19 mouse cellular contexts compared by ENCODE assay signal in the genomic region with DNA sequence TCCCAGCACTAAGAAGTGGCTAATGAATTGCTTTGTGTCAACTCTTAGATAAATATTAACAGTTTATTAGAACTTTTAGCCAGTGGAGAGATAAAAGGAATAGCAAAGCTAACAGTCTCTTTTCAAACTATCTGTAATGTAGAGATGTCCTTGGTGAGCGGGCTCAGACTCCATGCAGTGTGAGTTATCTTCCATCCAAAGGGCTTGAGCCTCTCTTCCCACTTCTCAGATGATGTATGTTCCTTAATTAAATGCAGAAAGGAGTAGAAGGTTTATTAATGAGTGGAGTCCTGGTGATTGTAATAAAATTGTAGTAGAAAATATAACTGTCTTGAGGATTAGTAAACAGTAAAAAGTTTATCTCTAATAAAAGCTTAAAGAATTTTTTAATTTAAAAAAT.
DNase-seq lines count a peak whose midpoint lies in the region; ATAC-seq lines count a peak whose summit lies in the region.
"Had no signal": no experiment of that assay in that cellular context is flagged by ENCODE, and none has a peak within 500 bp of the region (broad histone marks: within the 10 kb centered on the region; RNA-seq: fewer than 3 reads in every experiment).

No protein-coding gene starts in this region.

- H3K4me3 ChIP-seq in neural tube, embryonic 13.5 days = no peak overlapping the region
- no peak overlapping the region for H3K4me3 ChIP-seq in neural tube, embryonic 15.5 days (replicated peaks)
- H3K4me3 ChIP-seq in neural tube, embryonic 14.5 days (ENCODE audit: low read depth, low read length) = no peak overlapping the region

- H3K4me2 ChIP-seq in neural tube, embryonic 13.5 days = no peak overlapping the region
- no peak overlapping the region for H3K4me2 ChIP-seq in neural tube, embryonic 15.5 days
- no peak overlapping the region for H3K4me2 ChIP-seq in neural tube, embryonic 14.5 days (ENCODE audit: low read depth, low read length)

- 76% methylated on average over 1 of the region's 1 CpGs for WGBS in neural tube, embryonic 13.5 days
- WGBS in neural tube, embryonic 15.5 days = 71% methylated on average over 1 of the region's 1 CpGs
- WGBS in neural tube, embryonic 14.5 days = 71% methylated on average over 1 of the region's 1 CpGs

- no peak overlapping the region for H3K27ac ChIP-seq in neural tube, embryonic 13.5 days (replicated peaks)
- H3K27ac ChIP-seq in neural tube, embryonic 15.5 days (replicated peaks) = no peak overlapping the region
- H3K27ac ChIP-seq in neural tube, embryonic 14.5 days (ENCODE audit: low read depth, low read length) = no peak overlapping the region

- ATAC-seq in neural tube, embryonic 13.5 days (ENCODE audit: low read depth) = peak; percentile 56; the same call in 1 of the 2 replicates
- ATAC-seq in neural tube, embryonic 15.5 days (ENCODE audit: low FRiP score) = no peak
- ATAC-seq in neural tube, embryonic 14.5 days (ENCODE audit: low read depth) = peak; percentile 56
- ATAC-seq: activated CD4-positive, CD25-positive, alpha-beta regulatory T cell, adult 4 months; CD4-positive, CD25-positive, alpha-beta regulatory T cell, adult 4 months; Patski had no signal

- no peaks in the 10 kb centered on the region for H3K4me1 ChIP-seq in neural tube, embryonic 13.5 days (replicated peaks)
- H3K4me1 ChIP-seq in neural tube, embryonic 15.5 days = no peaks in the 10 kb centered on the region
- H3K4me1 ChIP-seq in neural tube, embryonic 14.5 days (ENCODE audit: control insufficient read depth, insufficient read depth, low read length) = no peaks in the 10 kb centered on the region

- no peak overlapping the region for H3K9ac ChIP-seq in neural tube, embryonic 13.5 days
- H3K9ac ChIP-seq in neural tube, embryonic 15.5 days (replicated peaks) = no peak overlapping the region
- H3K9ac ChIP-seq in neural tube, embryonic 14.5 days (replicated peaks; ENCODE audit: low read depth, low read length) = no peak overlapping the region

- peaks cover 14% of the 10 kb centered on the region for H3K36me3 ChIP-seq in neural tube, embryonic 13.5 days
- no peaks in the 10 kb centered on the region for H3K36me3 ChIP-seq in neural tube, embryonic 15.5 days
- no peaks in the 10 kb centered on the region for H3K36me3 ChIP-seq in neural tube, embryonic 14.5 days (ENCODE audit: control insufficient read depth, insufficient read depth, low read length)
- H3K36me3 ChIP-seq: G1E had no signal

- no peak for DNase-seq in neural tube, embryonic 10.5 days (ENCODE audit: extremely low spot score, low spot score)
- DNase-seq: adrenal gland, adult 2 months; adrenal gland, adult 8-10 months; adrenal gland, postnatal 10 days; adrenal gland, postnatal 14 days; adrenal gland, postnatal 25 days; adrenal gland, postnatal 36 days; B cell, adult 2 months; cerebellum, adult 11 months; cerebellum, adult 11-12 months; cerebellum, adult 18-20 months had no signal

- no peaks in the 10 kb centered on the region for H3K27me3 ChIP-seq in neural tube, embryonic 13.5 days
- no peaks in the 10 kb centered on the region for H3K27me3 ChIP-seq in neural tube, embryonic 15.5 days (replicated peaks)
- no peaks in the 10 kb centered on the region for H3K27me3 ChIP-seq in neural tube, embryonic 14.5 days (ENCODE audit: control insufficient read depth, insufficient read depth, low read length)
- H3K27me3 ChIP-seq: CH12.LX had no signal

- H3K9me3 ChIP-seq in neural tube, embryonic 13.5 days = no peaks in the 10 kb centered on the region
- H3K9me3 ChIP-seq in neural tube, embryonic 15.5 days (replicated peaks) = no peaks in the 10 kb centered on the region
- H3K9me3 ChIP-seq in neural tube, embryonic 14.5 days (ENCODE audit: control insufficient read depth, low read length) = no peaks in the 10 kb centered on the region
